Mouse (Mus musculus) small intestine, adult 2 months (tissue): Measurements from ENCODE around the gene Ccr10.

Experiments used
- CTCF ChIP-seq: fragments of 200-500 bp; IDR thresholded peaks from 2 replicates; pipeline ENCODE4 v1.5.1; 2012; ENCODE audit warnings: low read depth, mild to moderate bottlenecking, control low read depth, inconsistent platforms, low read length, moderate library complexity, mixed read lengths; ENCODE audit not compliant: insufficient replicate concordance, insufficient read length; ENCODE audit errors: extremely low read depth
- POLR2A ChIP-seq: fragments of 200-500 bp; IDR thresholded peaks from 2 replicates; pipeline ENCODE4 v1.6.1; 2012; ENCODE audit warnings: low read depth, mild to moderate bottlenecking, control low read depth, inconsistent platforms, low read length, moderate library complexity

DNA sequence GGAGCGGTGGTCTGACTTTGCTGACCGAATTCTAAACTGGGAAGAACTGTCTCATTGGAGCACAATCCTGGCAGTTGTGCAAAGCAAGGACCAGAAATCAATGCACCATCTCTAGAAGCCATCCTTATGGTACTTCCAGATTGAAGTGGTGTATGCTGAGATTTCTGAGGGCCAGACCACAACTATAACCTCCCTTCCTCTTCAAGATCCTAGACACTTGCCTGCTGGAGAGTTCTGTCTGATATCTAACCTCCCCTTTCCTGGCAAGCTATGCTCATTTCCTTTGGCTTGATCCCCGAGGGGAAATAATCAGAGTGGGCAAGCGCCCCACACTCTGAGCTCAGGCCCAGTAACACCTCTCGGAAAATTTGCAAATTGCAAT, 2.8 kb downstream of the Ccr10 start:
- TF ChIP-seq CTCF (no peak), POLR2A (no peak)
